Mouse (Mus musculus): ENCODE measurements around the gene Gpr1.

The Gpr1 gene

GRCm38 (mm10) chr1:63214271-63214558 is at the start of gene Gpr1:
Gpr1 (minus strand) TSS chr1:63214543.
- DNase-seq (ENCODE audit: low read depth): no peak

DNA sequence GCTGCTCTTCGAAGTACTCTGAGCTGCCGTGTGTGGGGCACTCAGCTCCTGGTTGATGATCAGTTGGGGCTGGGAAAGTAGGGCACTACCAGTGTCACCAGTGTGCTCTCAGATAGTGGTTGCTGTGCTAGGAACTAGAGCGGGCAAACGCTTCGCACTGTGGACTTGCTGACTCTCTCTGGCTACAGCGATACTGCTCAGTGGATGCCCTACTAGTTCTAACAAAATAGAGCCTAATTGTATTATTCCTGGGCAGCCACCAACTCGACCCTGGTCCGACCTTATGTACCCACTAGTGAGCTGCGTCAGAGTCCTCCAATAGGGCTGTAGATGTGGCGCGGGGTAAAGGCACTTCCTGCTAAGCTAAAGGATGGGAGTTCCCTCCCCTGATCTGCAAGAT is 49.3 kb upstream of the Gpr1 start:
- no peak for DNase-seq (ENCODE audit: low read depth)

DNA sequence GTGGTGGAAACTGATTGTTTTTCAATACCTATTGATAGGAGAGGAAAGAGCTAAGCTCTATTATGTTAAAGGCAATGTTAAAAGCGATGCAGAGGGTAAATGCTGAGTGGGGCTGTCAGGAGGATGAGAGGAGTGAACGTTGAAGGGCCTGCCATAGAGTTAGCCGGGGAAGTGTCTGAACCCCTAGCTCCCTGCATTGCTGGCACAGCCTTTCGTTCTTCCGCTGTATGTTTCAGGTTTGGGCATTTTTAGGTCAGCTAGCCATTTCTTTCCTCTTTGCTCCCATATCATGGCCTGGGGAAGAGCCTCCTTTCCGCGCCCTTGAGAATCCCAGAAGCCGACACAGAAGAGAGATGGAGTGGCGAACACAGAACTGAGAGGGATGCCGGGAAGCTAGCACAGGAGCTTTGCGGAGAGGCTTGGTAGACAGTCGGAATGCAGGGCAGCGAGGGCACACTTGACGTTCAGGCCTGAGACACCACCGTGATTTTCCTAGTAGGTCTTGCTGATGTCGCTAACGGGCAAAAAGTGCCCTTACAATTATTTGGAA is 46.8 kb upstream of the Gpr1 start:
- no peak for DNase-seq (ENCODE audit: low read depth)

- no peak for DNase-seq (ENCODE audit: low read depth)
Observed at GRCm38 (mm10) chr1:63260742-63261033, 46.3 kb upstream of the Gpr1 start.

DNA sequence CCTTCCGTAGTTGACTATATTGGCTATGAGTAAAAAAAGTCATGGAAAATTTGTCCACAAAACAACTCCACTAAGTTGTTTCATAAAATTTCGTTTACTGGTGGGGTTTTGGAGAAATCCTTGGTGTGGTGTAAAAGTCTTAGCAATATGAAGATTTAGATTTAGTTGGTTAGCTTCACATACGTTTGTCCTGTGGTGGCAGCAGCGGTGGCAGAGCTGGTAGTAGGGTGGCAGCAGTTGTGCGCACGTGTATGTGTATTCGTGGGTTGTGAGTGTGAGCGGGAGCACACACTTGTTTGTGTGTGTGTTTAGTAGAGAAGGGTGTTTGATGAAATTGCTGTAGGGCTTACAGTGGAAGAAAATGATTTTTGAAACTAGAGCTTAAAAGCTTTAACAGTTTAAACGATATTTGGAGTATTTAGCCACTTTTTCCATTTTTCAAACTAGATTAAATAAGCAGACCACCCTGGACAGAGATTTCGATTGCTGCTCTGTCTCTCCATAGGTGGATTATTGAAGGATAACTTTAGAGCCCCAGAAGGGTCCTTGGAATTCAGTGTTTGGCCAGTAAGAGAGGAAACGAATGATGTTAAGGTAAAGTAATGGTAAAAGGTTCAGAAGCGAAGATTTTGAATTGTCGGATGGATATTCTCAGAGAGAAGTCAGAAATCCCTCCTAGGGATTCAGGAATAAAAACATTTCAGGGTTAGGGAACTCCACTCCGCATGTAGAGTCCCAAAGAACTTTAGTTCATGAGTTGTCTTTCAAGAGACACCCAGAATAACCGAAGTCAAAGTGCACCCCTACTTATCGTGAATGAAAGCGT is 45.8 kb upstream of the Gpr1 start:
- DNase-seq (ENCODE audit: low read depth): no peak

GRCm38 (mm10) chr1:63259271-63259830 is 45.0 kb upstream of the Gpr1 start:
- DNase-seq (ENCODE audit: low read depth): no peak

DNA sequence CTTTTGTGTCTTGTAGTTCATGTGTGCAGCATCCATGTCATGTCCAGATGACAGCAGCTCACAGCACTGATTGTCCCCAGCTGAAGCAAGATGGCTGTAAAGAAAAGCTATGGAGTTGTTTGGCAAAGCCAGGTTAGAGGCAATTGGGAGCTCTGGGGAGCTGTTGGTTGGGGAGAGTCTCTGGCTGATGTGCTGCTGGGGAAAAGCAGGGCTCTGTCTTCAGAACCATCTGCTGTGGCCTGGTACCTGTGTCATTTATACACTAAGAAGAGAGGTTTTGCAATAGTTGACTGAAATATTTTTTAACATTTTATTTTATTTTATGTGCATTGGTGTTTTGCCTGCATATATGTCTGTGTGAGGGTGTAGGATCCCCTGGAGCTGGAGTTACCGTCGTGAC is 44.2 kb upstream of the Gpr1 start:
- DNase-seq (ENCODE audit: low read depth): no peak

DNA sequence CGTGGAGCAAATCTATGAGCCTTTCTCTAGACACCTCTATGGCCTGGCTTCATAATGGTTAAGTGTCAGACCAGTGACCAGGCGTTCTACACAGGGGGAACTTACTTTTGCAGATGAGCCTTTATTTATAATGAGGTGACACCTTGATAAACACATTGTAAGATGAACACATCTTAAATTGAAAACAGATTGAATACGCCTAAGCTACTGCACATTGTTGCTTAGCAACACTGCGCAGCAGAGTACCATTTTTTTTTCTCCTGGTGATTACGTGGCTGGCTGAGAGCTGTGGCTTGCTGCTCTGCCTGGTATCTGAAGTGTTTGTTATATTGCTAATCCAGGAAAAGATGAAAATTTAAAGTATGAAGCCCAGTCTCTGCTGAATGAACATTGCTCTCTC is 41.7 kb upstream of the Gpr1 start:
- no peak for DNase-seq (ENCODE audit: low read depth)

DNA sequence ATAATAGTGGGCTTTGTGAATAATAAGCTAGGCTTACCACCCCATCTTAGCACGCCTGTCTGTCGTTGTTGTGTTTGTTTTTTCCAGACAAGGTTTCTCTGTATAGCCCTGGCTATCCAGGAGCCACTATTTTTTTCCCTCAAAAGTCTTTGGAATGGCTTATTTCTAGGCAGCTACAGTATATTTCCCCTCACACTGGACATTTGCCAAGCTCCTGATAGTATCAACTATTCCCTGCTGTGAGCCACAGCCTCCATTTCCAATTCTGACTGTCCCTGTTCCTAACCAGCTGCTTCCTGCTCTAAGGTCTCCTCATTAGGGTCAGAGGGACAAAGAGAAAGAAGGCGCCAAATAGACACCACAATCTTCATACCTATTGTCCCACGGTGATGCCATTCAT is 40.8 kb upstream of the Gpr1 start:
- DNase-seq (ENCODE audit: low read depth): no peak

GRCm38 (mm10) chr1:63253291-63253690 is 38.9 kb upstream of the Gpr1 start:
- DNase-seq (ENCODE audit: low read depth): no peak

DNA sequence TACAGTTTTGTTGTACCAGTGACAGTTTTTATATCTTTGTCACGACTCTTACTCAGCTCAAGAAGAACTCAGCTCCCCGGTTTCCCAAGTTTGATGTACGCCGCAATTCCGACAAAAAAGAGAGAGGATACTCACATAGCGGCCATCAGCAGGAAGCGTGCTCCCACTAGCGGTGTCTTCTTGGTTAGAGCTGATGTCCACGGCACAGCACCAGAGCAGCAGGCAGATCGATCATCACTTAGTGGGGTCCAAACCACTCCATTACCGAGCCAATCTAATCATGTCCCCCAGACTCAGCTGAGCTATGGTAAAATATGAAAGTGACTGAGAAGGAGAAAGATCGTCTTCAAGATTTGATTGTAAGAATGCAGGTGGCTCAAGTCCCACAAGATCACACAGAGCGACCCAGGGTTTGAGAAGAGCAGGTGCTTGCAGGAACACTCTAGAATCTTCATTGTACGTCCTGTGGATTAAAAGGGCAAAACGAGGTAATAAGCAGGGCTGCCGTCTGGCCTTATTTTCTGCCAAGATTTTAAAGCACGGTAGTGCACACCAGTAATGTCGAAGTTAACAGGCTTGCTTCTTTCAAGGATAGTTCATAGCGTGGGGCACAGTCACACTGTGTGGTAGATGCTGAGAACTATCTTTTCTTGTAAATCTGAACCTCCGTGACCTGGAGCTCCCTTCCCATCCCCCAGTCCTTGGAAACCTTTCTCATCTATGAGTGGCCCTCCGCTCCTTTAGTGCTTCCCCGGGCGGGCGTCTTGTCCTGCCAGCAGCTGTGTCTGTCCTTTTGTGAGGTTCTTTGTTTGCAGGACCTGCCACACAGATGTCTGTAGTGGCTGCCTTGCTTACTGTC is 38.2 kb upstream of the Gpr1 start:
- DNase-seq (ENCODE audit: low read depth): no peak

- DNase-seq (ENCODE audit: low read depth): no peak
Observed at GRCm38 (mm10) chr1:63249261-63249660, 34.9 kb upstream of the Gpr1 start.

DNA sequence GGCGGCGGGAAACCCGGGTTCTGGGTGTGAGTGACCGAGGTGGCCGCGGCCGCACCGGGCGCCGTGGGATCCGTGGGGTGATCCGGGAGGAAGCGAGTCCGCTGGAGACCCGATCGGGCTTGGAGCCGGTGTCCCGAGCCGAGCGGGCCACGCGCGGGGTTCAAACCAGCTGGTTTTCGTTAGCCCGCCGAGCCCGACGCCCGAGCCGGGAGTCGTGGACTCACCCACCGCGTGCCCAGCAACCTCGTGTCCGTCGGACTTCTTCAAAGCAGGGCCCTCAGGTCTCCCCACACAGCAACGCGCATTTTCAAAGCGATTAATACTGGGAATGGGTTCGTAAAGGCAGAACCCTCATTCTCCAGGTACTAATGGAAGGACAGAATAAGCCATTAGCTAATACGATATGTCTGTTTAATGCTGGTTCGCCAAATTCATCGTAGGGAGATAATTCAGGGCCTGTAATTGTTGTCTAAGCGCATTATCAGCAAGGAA is 34.1 kb upstream of the Gpr1 start:
- no peak for DNase-seq (ENCODE audit: low read depth)

DNA sequence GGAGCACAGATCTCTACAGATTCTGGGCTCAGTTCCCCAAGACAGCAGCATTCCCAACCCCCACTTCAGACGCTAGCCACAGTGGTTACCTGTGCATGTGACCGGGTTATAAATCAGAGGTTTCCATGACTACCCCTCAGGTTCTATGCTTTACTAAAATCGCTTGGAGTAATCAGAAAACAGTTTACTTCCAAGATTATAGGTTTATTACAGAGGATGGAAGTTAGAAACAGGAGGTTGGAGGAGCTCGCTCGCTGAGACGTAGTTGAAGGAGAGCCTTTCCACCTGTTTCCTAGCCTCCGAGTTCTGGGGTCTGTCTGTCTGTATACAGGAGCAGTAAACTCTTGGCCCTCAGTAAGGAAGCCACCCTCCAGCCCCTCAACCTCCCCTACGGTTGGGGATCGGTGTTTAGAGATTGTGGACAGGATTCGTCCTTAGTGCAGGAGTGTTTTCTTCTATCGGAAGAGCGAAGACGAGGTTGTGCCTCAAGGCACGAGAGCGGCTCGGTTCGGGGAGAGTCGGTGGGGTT is 33.6 kb upstream of the Gpr1 start:
- DNase-seq (ENCODE audit: low read depth): no peak

DNA sequence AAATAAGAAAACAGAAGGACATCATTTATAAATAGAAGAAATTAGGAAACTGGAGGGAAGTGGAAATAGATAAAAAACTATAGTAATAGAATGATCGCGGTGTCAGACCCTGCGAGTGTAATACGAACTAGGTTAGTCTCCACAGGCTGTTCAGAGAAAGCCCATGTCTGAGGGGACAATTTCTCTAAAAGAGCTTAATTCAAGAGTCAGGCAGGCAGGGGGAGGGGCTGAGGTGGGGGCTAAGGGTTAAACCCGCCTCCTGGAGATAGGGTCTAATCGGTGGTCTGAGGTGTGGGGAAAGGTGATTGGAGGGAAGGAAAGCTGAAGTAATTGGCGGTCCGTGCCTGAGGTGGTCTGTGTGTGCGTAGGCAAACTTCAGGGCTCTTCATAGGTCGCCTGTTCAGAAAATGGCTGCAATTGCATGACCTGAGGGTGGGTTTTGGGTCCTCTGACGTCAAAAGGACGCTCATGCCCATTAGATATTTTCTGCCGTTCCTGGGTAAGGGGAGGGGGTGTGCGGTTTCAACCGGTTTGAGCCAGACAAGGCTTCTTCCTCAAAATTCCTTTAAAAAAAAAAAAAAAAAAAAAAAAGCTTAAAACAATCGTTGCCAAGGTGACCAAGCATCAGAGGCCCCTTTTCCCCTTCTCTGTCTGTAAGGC is 32.6 kb upstream of the Gpr1 start:
- DNase-seq (ENCODE audit: low read depth): no peak

- no peak for DNase-seq (ENCODE audit: low read depth)
Observed at GRCm38 (mm10) chr1:63243854-63244253, 29.5 kb upstream of the Gpr1 start.

GRCm38 (mm10) chr1:63239751-63240150 is 25.4 kb upstream of the Gpr1 start:
- DNase-seq (ENCODE audit: low read depth): no peak

GRCm38 (mm10) chr1:63239305-63239704 is 25.0 kb upstream of the Gpr1 start:
- DNase-seq (ENCODE audit: low read depth): no peak

DNA sequence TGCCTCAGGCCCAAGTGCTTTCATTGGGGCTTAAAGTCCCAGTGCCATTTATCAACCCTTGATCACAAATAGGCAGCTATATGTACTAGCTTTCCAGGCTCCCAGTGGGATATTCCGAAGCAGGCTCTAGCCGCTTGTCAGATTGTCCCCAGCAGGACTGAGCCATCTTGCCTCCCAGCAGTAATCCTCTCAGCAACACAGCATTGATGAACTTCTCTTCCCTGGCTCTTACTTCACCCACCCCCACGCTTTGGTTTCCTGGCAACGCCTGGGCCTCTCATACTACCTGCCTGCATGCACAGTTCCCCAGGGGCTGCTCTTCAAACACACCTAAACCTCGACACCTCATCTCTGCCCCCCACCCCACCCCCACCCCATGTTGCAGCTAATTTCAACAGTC is 23.0 kb upstream of the Gpr1 start:
- no peak for DNase-seq (ENCODE audit: low read depth)

DNA sequence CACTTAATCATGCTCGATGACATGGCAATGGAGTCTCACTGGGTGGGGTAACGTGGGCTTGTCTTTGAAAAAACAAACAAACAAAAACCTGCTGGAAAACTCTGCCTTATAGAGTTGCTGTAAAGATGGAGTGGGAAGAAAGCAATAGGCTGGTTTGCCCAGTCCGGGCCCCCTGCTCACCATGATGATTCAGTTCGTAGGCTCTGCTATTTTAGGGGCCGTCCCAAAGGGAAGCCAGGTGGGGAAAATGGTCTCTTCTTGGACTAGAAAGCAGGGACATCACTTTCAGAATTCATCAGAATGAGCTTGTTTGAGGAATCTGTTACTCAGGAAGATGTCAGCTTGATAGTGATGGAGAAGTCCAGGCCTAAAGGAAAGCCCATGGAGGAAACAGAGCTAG is 12.9 kb upstream of the Gpr1 start:
- DNase-seq (ENCODE audit: low read depth): no peak

DNA sequence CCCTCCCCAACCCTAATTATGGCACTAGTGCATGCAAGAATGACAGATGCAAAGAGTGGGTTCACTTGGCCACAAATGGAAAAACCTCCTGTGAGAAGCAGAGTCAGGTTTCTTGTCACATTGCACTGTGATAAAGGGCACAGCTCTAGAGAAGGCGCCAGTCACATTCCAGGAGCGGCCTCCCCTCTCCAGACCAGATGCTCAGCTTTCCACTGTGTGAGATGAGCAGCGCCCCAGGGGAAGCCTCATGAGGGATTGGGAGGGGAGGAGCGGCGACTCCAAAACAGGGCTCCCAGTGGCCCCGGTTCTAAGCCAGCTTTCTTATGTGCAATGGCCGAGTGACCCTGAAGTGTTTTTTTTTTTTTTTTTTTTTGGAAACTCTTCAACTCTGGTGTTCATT is 11.5 kb upstream of the Gpr1 start:
- DNase-seq (ENCODE audit: low read depth): no peak

DNA sequence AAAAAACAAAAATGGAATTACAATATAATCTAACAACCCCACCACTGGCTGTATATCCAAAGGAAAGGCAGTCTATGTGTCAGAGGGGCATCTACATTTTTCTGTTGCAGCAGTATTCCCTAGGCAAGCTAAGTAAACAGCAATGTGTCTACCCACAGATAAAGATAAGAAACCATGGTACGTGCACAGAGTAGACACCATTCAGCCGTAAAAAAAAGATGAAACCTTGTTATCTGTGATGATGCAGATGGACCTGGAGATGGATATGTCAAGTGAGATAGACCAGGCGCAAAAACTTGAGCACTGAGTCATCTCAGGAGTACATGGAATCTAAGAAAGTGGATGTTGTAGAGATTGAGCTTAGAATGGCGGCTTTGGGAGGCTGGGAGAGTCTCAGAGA is 10.7 kb upstream of the Gpr1 start:
- no peak for DNase-seq (ENCODE audit: low read depth)
